In genomic region chr13:101597243-101598125, GRCm38 (mm10) we compare ENCODE assay signal across 9 mouse cellular contexts.
A peak's percentile ranks its signal among the peaks of the same experiment; 100 is the strongest.
DNase-seq lines count a peak whose midpoint lies in the region; ATAC-seq lines count a peak whose summit lies in the region.
"Had no signal": no experiment of that assay in that cellular context is flagged by ENCODE, and none has a peak within 500 bp of the region (broad histone marks: within the 10 kb centered on the region; RNA-seq: fewer than 3 reads in every experiment).

No protein-coding gene starts in this region.

- WGBS in forebrain, embryonic 13.5 days = 57% methylated on average over 14 of the region's 14 CpGs
- WGBS in forebrain, embryonic 11.5 days = 82% methylated on average over 14 of the region's 14 CpGs
- 29% methylated on average over 14 of the region's 14 CpGs for WGBS in intestine, embryonic 14.5 days
- WGBS in midbrain, embryonic 11.5 days = 85% methylated on average over 14 of the region's 14 CpGs

- no peaks in the 10 kb centered on the region for H3K9me3 ChIP-seq in forebrain, embryonic 13.5 days (replicated peaks)
- H3K9me3 ChIP-seq in forebrain, embryonic 11.5 days (ENCODE audit: control insufficient read depth, low read length) = no peaks in the 10 kb centered on the region
- H3K9me3 ChIP-seq in intestine, embryonic 14.5 days (ENCODE audit: control insufficient read depth, low read length) = no peaks in the 10 kb centered on the region
- H3K9me3 ChIP-seq in midbrain, embryonic 11.5 days (ENCODE audit: control insufficient read depth, low read length) = no peaks in the 10 kb centered on the region
- H3K9me3 ChIP-seq: limb, embryonic 15.5 days had no signal

- H3K4me1 ChIP-seq in forebrain, embryonic 13.5 days = peaks cover 9% of the 10 kb centered on the region
- H3K4me1 ChIP-seq in forebrain, embryonic 11.5 days (replicated peaks; ENCODE audit: control insufficient read depth, insufficient read depth, low read length) = no peaks in the 10 kb centered on the region
- H3K4me1 ChIP-seq in intestine, embryonic 14.5 days (replicated peaks; ENCODE audit: control insufficient read depth, insufficient read depth, low read length) = peaks cover 7% of the 10 kb centered on the region; the same call in 1 of the 2 replicates
- no peaks in the 10 kb centered on the region for H3K4me1 ChIP-seq in midbrain, embryonic 11.5 days (ENCODE audit: control insufficient read depth, insufficient read depth, low read length)

- H3K36me3 ChIP-seq in forebrain, embryonic 13.5 days (ENCODE audit: poor library complexity, severe bottlenecking) = no peaks in the 10 kb centered on the region
- no peaks in the 10 kb centered on the region for H3K36me3 ChIP-seq in forebrain, embryonic 11.5 days (ENCODE audit: control insufficient read depth, insufficient read depth, low read length)
- H3K36me3 ChIP-seq in intestine, embryonic 14.5 days (ENCODE audit: control insufficient read depth, insufficient read depth, low read length) = no peaks in the 10 kb centered on the region
- no peaks in the 10 kb centered on the region for H3K36me3 ChIP-seq in midbrain, embryonic 11.5 days (ENCODE audit: control insufficient read depth, insufficient read depth, low read length)
- H3K36me3 ChIP-seq: limb, embryonic 15.5 days had no signal

- no peak overlapping the region for H3K27ac ChIP-seq in forebrain, embryonic 13.5 days
- H3K27ac ChIP-seq in forebrain, embryonic 11.5 days (ENCODE audit: low read depth, low read length) = no peak overlapping the region
- no peak overlapping the region for H3K27ac ChIP-seq in intestine, embryonic 14.5 days (ENCODE audit: low read depth)
- no peak overlapping the region for H3K27ac ChIP-seq in midbrain, embryonic 11.5 days (ENCODE audit: low read depth, low read length)
- H3K27ac ChIP-seq: limb, embryonic 15.5 days had no signal

- H3K4me2 ChIP-seq in forebrain, embryonic 13.5 days = no peak overlapping the region
- H3K4me2 ChIP-seq in forebrain, embryonic 11.5 days (ENCODE audit: low read depth, low read length, severe bottlenecking) = no peak overlapping the region
- H3K4me2 ChIP-seq in intestine, embryonic 14.5 days (ENCODE audit: low read length) = peak overlapping the region; percentile 9; the same call in 1 of the 2 replicates
- H3K4me2 ChIP-seq in midbrain, embryonic 11.5 days = no peak overlapping the region
- H3K4me2 ChIP-seq: limb, embryonic 15.5 days had no signal

- H3K9ac ChIP-seq in forebrain, embryonic 13.5 days = no peak overlapping the region
- H3K9ac ChIP-seq in forebrain, embryonic 11.5 days (ENCODE audit: low read length) = no peak overlapping the region
- no peak overlapping the region for H3K9ac ChIP-seq in intestine, embryonic 14.5 days (ENCODE audit: low read length)
- H3K9ac ChIP-seq in midbrain, embryonic 11.5 days (ENCODE audit: low read length) = no peak overlapping the region
- H3K9ac ChIP-seq: limb, embryonic 15.5 days had no signal

- no peak overlapping the region for H3K4me3 ChIP-seq in forebrain, embryonic 13.5 days
- no peak overlapping the region for H3K4me3 ChIP-seq in forebrain, embryonic 11.5 days (ENCODE audit: low read depth, low read length)
- no peak overlapping the region for H3K4me3 ChIP-seq in intestine, embryonic 14.5 days (ENCODE audit: low read depth, low read length)
- no peak overlapping the region for H3K4me3 ChIP-seq in midbrain, embryonic 11.5 days (ENCODE audit: low read depth, low read length)
- H3K4me3 ChIP-seq: limb, embryonic 15.5 days had no signal

- no peaks in the 10 kb centered on the region for H3K27me3 ChIP-seq in forebrain, embryonic 13.5 days
- no peaks in the 10 kb centered on the region for H3K27me3 ChIP-seq in forebrain, embryonic 11.5 days (ENCODE audit: control insufficient read depth, insufficient read depth, low read length)
- H3K27me3 ChIP-seq in intestine, embryonic 14.5 days (replicated peaks; ENCODE audit: control insufficient read depth, insufficient read depth, low read length) = no peaks in the 10 kb centered on the region
- no peaks in the 10 kb centered on the region for H3K27me3 ChIP-seq in midbrain, embryonic 11.5 days (ENCODE audit: control insufficient read depth, insufficient read depth, low read length)
- H3K27me3 ChIP-seq: limb, embryonic 15.5 days had no signal

- no peak for DNase-seq in forebrain, embryonic 11.5 days (ENCODE audit: low spot score)
- peak; percentile 4 for DNase-seq in lung, postnatal 10 days
- no peak for DNase-seq in lung, postnatal 25 days (ENCODE audit: low spot score)
- DNase-seq in intestine, embryonic 14.5 days (ENCODE audit: low spot score) = peak; percentile 66
- DNase-seq in thymus, postnatal 14 days = peak; percentile 68
- DNase-seq in layer of hippocampus, adult 8-10 months (ENCODE audit: low spot score in 2 of 2) = no peak
- no peak for DNase-seq in midbrain, embryonic 11.5 days (ENCODE audit: low spot score, missing footprints)

- peak; percentile 58; the same call in 1 of the 2 replicates for ATAC-seq in forebrain, embryonic 13.5 days
- no peak for ATAC-seq in forebrain, embryonic 11.5 days (replicated peaks; ENCODE audit: low FRiP score)
- ATAC-seq in intestine, embryonic 14.5 days (replicated peaks; ENCODE audit: low FRiP score, low TSS enrichment, low read depth) = peak; percentile 60
- ATAC-seq in midbrain, embryonic 11.5 days (ENCODE audit: low FRiP score) = no peak

Comparison
In these comparisons a context has a peak if more than half of its experiments do, and no peak if none do; other contexts are left out.
1. ATAC-seq: peak in forebrain, embryonic 13.5 days (single experiment) and intestine, embryonic 14.5 days (single experiment); none in forebrain, embryonic 11.5 days (single experiment) and midbrain, embryonic 11.5 days (single experiment).
2. DNase-seq: peak in lung, postnatal 10 days (single experiment), intestine, embryonic 14.5 days (single experiment) and thymus, postnatal 14 days (single experiment); none in forebrain, embryonic 11.5 days (single experiment), lung, postnatal 25 days (single experiment), layer of hippocampus, adult 8-10 months (0 of 2) and midbrain, embryonic 11.5 days (single experiment).